Mouse (Mus musculus): ENCODE data around the gene Sat1. TPM values are rescaled to one million over a fixed set of nuclear protein-coding genes. Genes with fewer than 3 reads are reported as not detected.

Gene Sat1
- polyA plus RNA-seq (2012; fragmentation: generic; extraction: Trizol) = 305 TPM

DNA sequence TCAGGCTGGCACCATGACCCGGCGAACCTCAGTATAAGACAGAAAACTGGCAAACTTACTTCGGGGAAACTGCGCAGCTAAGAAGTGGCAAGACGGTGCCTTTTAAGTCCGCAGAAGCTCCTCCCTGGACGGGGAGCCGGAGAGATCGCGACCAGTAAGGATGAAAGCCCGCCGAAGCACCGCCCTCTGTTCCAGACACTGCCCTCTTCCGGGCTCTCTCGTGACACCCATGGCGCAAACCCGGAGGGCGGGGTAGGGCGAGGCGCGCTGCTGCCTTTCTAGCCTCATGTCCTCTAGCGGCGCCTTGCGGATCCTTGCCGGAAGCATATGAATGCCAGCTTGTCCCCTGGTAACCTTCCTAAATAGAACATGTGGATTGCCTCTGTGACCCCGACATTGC lies at the start of gene Sat1:
Gene Sat1 (minus strand): TSS at position 179 of the 400 bp plus-strand sequence.
- peak within 1 kb of the TSS; percentile 93 for H3K4me3 ChIP-seq
- peaks cover 22% of the 10 kb centered on the region for H3K79me2 ChIP-seq (ENCODE audit: control insufficient read depth, insufficient read depth)
- H3K4me2 ChIP-seq (ENCODE audit: low read depth) = peak within 1 kb of the TSS; percentile 62
- peaks cover 16% of the 10 kb centered on the region for H3K36me3 ChIP-seq (ENCODE audit: control insufficient read depth, insufficient read depth)
- no peaks in the 10 kb centered on the region for H3K27me3 ChIP-seq (ENCODE audit: control insufficient read depth, insufficient read depth, insufficient read length)
- H3ac ChIP-seq (ENCODE audit: control insufficient read depth, insufficient read length) = peak within 1 kb of the TSS; percentile 71
- TF ChIP-seq POLR2A (IDR thresholded peaks at IDR 0.05; ENCODE audit: insufficient read length, low read depth) (peak; percentile 52), TCF12 (IDR thresholded peaks at IDR 0.05; ENCODE audit: insufficient read depth, poor library complexity, severe bottlenecking) (no peak), POLR2AphosphoS2 (IDR thresholded peaks at IDR 0.05; ENCODE audit: insufficient read length, low read depth) (peak; percentile 49), SRF (IDR thresholded peaks at IDR 0.05; ENCODE audit: control insufficient read depth, insufficient read length, low read depth) (no peak), E2F4 (IDR thresholded peaks at IDR 0.05; ENCODE audit: insufficient read depth) (no peak), MYOG (IDR thresholded peaks at IDR 0.05; ENCODE audit: control insufficient read depth in 1 of 3, insufficient read depth in 1 of 3, insufficient read length in 2 of 3, low read depth in 2 of 3) (peak in 1 of 3 experiments; percentile 17)

DNA sequence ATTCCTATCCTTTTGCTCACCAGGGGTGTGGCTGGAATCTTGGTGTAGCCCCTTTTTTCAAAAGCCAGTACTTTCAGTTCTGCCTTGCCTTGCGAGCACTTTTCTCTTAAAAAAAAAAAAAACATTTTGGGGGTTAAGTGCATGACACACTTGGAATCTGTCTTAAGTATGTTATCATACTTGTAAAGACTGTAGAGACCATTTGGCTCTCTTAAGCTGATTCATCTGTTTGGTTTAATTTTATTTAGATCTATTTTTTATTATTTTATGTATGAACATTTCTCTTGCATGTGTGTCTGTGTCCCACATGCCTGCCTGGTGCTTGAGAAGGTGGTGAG lies 46.6 kb upstream of the Sat1 start:
- H3K79me2 ChIP-seq (ENCODE audit: control insufficient read depth, insufficient read depth) = peaks cover 47% of the 10 kb centered on the region
- peak overlapping the region; percentile 2 for H3ac ChIP-seq (ENCODE audit: control insufficient read depth, insufficient read length)
- H3K4me2 ChIP-seq (ENCODE audit: low read depth) = peak overlapping the region; percentile 67
- no peaks in the 10 kb centered on the region for H3K36me3 ChIP-seq (ENCODE audit: control insufficient read depth, insufficient read depth)
- TF ChIP-seq USF1 (IDR thresholded peaks at IDR 0.05; ENCODE audit: low read depth) (no peak), SRF (IDR thresholded peaks at IDR 0.05; ENCODE audit: control insufficient read depth, insufficient read length, low read depth) (no peak), POLR2A (IDR thresholded peaks at IDR 0.05; ENCODE audit: insufficient read length, low read depth) (no peak), CEBPB (IDR thresholded peaks at IDR 0.05; ENCODE audit: insufficient read depth, poor library complexity, severe bottlenecking) (no peak), E2F4 (IDR thresholded peaks at IDR 0.05; ENCODE audit: insufficient read depth) (no peak), MYOG (IDR thresholded peaks at IDR 0.05; ENCODE audit: control insufficient read depth in 1 of 3, insufficient read depth in 1 of 3, insufficient read length in 2 of 3, low read depth in 2 of 3) (no peak), MYOD1 (IDR thresholded peaks at IDR 0.05; ENCODE audit: control insufficient read depth in 1 of 3, insufficient read length in 2 of 3, low read depth in 2 of 3) (no peak), POLR2AphosphoS2 (IDR thresholded peaks at IDR 0.05; ENCODE audit: insufficient read length, low read depth) (no peak), MAX (IDR thresholded peaks at IDR 0.05; ENCODE audit: low read depth) (no peak), TCF12 (IDR thresholded peaks at IDR 0.05; ENCODE audit: insufficient read depth, poor library complexity, severe bottlenecking) (no peak), REST (IDR thresholded peaks at IDR 0.05; ENCODE audit: insufficient read depth, insufficient read length) (no peak), TCF3 (IDR thresholded peaks at IDR 0.05; ENCODE audit: insufficient read length, low read depth) (no peak)
- H3K4me3 ChIP-seq = peak overlapping the region; percentile 37
- H3K27me3 ChIP-seq (ENCODE audit: control insufficient read depth, insufficient read depth, insufficient read length) = no peaks in the 10 kb centered on the region

DNA sequence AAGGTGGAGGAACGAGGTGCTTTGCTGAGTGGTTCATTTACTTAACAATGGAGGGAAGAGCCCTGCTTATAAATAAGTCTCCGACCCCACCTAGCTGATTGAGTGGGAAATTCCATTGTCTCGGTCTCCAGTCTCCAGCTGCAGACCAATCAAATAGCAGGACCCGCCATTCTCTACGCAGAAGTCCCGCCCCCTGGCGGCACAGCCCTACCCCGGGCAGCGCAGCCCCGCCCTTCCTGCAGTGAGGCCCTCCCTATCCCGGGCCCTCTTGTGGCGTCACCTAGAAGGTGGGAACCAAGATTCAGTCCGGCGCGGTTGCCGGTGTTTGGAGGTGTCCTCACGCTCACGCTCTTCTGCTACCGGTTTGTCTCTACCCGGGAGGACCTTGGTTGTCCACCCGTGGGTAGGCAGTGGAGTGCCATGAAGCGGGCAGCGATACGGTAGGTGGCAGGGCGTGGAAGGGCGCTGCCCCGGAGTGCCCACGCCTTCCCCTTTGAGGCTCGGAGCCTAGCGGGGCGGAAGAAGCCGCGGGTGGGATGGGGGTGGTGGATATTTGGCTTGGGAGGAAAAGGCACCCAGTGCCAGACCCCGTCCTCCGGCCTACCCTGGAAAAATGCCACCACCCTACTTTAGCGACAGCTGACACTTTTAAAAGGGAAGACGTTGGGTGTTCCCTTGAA lies 46.1 kb upstream of the Sat1 start, which contains the start of gene Acot9:
Gene Acot9 (plus strand): TSS at position 209 of the 680 bp plus-strand sequence.
- H3K4me2 ChIP-seq (ENCODE audit: low read depth) = peak within 1 kb of the TSS; percentile 72
- no peaks in the 10 kb centered on the region for H3K27me3 ChIP-seq (ENCODE audit: control insufficient read depth, insufficient read depth, insufficient read length)
- peak; percentile 87 for TF ChIP-seq POLR2AphosphoS2 (IDR thresholded peaks at IDR 0.05; ENCODE audit: insufficient read length, low read depth)
- TF ChIP-seq MYOG (IDR thresholded peaks at IDR 0.05; ENCODE audit: control insufficient read depth in 1 of 3, insufficient read depth in 1 of 3, insufficient read length in 2 of 3, low read depth in 2 of 3) = peak in 2 of 3 experiments; percentile 3 to 41
- no peak for TF ChIP-seq USF1 (IDR thresholded peaks at IDR 0.05; ENCODE audit: low read depth)
- TF ChIP-seq POLR2A (IDR thresholded peaks at IDR 0.05; ENCODE audit: insufficient read length, low read depth) = peak; percentile 83
- peak within 1 kb of the TSS; percentile 37 for H3K4me3 ChIP-seq
- H3K79me2 ChIP-seq (ENCODE audit: control insufficient read depth, insufficient read depth) = peaks cover 42% of the 10 kb centered on the region
- H3K36me3 ChIP-seq (ENCODE audit: control insufficient read depth, insufficient read depth) = no peaks in the 10 kb centered on the region
- peak within 1 kb of the TSS; percentile 2 for H3ac ChIP-seq (ENCODE audit: control insufficient read depth, insufficient read length)

DNA sequence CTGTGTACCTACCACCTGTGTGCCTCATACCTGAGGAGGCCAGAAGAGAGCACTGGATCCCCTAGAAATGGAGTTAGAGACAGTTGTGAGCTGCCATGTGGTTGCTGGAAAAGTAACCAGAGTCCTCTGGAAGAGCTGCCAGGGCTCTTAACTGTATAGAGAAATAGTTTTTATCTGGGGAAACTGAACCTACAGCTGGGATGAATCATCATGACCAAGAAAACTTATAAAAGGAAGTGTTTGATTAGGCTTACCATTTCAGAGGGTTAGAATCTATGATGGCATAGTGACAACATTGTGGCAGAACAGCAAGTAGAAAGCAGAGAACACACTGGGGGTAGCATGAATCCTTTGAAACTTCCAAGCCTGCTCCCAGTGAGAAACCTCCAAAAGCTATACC lies 40.6 kb upstream of the Sat1 start:
- H3K4me3 ChIP-seq = no peak overlapping the region
- no peaks in the 10 kb centered on the region for H3K36me3 ChIP-seq (ENCODE audit: control insufficient read depth, insufficient read depth)
- no peaks in the 10 kb centered on the region for H3K79me2 ChIP-seq (ENCODE audit: control insufficient read depth, insufficient read depth)
- TF ChIP-seq MYOG (IDR thresholded peaks at IDR 0.05; ENCODE audit: control insufficient read depth in 1 of 3, insufficient read depth in 1 of 3, insufficient read length in 2 of 3, low read depth in 2 of 3) (no peak), TCF3 (IDR thresholded peaks at IDR 0.05; ENCODE audit: insufficient read length, low read depth) (no peak), TCF12 (IDR thresholded peaks at IDR 0.05; ENCODE audit: insufficient read depth, poor library complexity, severe bottlenecking) (no peak), E2F4 (IDR thresholded peaks at IDR 0.05; ENCODE audit: insufficient read depth) (no peak), CEBPB (IDR thresholded peaks at IDR 0.05; ENCODE audit: insufficient read depth, poor library complexity, severe bottlenecking) (no peak), MAX (IDR thresholded peaks at IDR 0.05; ENCODE audit: low read depth) (no peak), REST (IDR thresholded peaks at IDR 0.05; ENCODE audit: insufficient read depth, insufficient read length) (no peak), POLR2A (IDR thresholded peaks at IDR 0.05; ENCODE audit: insufficient read length, low read depth) (no peak), MYOD1 (IDR thresholded peaks at IDR 0.05; ENCODE audit: control insufficient read depth in 1 of 3, insufficient read length in 2 of 3, low read depth in 2 of 3) (no peak), SRF (IDR thresholded peaks at IDR 0.05; ENCODE audit: control insufficient read depth, insufficient read length, low read depth) (no peak), USF1 (IDR thresholded peaks at IDR 0.05; ENCODE audit: low read depth) (no peak), POLR2AphosphoS2 (IDR thresholded peaks at IDR 0.05; ENCODE audit: insufficient read length, low read depth) (no peak)
- H3K27me3 ChIP-seq (ENCODE audit: control insufficient read depth, insufficient read depth, insufficient read length) = no peaks in the 10 kb centered on the region
- H3ac ChIP-seq (ENCODE audit: control insufficient read depth, insufficient read length) = no peak overlapping the region
- H3K4me2 ChIP-seq (ENCODE audit: low read depth) = no peak overlapping the region

DNA sequence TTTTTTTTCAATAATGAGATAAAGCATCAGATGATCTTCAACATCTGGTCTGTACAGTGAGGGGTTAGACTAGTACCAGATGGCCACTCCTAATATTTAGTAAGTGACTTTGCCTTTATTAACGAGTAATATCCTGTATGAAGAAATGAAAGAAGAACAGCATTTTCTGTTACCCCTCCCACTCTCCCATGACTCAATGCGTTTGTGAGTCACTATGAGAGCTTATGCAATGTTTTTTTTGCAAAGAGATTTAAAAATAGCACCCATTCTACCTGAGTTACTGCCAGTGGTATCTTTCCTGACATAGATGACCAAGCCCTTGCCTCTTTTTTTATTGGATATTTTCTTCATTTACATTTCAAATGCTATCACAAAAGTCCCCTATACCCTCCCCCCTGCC lies 2.0 kb upstream of the Sat1 start:
- Histone ChIP-seq H3K79me2 (ENCODE audit: control insufficient read depth, insufficient read depth) (peaks cover 22% of the 10 kb centered on the region), H3K4me2 (ENCODE audit: low read depth) (peak overlapping the region; percentile 42), H3K36me3 (ENCODE audit: control insufficient read depth, insufficient read depth) (peaks cover 16% of the 10 kb centered on the region), H3ac (ENCODE audit: control insufficient read depth, insufficient read length) (no peak overlapping the region), H3K27me3 (ENCODE audit: control insufficient read depth, insufficient read depth, insufficient read length) (no peaks in the 10 kb centered on the region), H3K4me3 (no peak overlapping the region)
- no peak for TF ChIP-seq MYOG (IDR thresholded peaks at IDR 0.05; ENCODE audit: control insufficient read depth in 1 of 3, insufficient read depth in 1 of 3, insufficient read length in 2 of 3, low read depth in 2 of 3)
- no peak for TF ChIP-seq POLR2A (IDR thresholded peaks at IDR 0.05; ENCODE audit: insufficient read length, low read depth)
- peak; percentile 56; the same call in 1 of the 2 replicates for TF ChIP-seq CEBPB (IDR thresholded peaks at IDR 0.05; ENCODE audit: insufficient read depth, poor library complexity, severe bottlenecking)
- TF ChIP-seq TCF3 (IDR thresholded peaks at IDR 0.05; ENCODE audit: insufficient read length, low read depth) = no peak
